Mouse (Mus musculus): ENCODE data around the gene Wnt1.

DNA sequence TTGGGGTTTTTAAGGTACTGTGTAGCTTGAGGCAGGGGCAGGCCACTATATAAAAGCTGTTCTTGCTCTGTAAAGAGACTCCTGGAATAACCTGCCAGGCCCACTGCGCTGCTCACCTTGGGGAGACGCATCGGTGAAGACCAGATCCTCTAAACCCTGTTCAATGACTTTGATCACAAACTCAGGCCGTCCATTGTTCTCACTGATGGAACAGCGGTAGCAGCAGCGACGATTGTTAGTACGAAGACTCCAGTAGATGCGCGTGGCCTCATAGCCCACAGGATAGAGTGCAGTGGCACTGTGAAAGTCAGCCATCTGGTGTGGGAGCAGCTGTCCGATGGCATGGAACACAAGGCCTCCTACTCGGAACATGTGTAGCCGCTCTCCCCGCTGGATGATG lies 49.5 kb downstream of the Wnt1 start:
- TF ChIP-seq CTCF (IDR thresholded peaks at IDR 0.05; ENCODE audit: insufficient read depth, low read length) (no peak), POLR2A (IDR thresholded peaks at IDR 0.05; ENCODE audit: borderline replicate concordance, extremely low read depth, low read depth, low read length) (no peak)

All from lung, adult 2 months (tissue).